Mouse (Mus musculus) right cerebral cortex, postnatal 25 days (tissue): Measurements from ENCODE around the gene Agap1.

Experiments used
- DNase-seq: peaks from one replicate; pipeline ENCODE4 v3.0.0; 2022

The Agap1 gene

DNA sequence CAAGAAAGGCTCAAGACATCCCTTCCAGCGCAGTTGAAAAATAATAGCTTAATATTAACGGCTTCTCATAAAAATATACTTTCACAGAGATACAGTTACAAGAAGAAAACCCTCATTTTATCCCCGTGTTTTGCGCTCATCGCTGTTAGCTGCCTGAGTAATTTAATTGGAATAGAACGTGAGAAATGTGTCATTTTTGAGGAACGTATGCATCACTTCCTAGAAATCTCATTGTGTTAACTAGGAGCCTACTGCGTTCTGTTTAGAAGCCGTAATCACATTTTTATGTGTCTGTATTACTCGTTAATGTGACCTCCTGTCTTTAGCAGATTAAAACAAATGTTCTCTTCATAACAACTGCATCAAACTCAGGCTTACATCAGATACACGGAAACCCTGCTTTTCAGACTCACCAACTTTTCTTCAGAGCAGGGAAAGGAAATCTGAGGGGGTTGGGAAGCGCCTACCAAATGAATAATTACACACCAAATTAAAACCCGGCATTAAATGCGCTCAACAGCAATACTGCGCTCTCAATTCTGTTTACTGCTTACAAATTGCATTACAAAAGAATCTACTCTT is 487.9 kb downstream of the Agap1 start:
- DNase-seq, result no peak

DNA sequence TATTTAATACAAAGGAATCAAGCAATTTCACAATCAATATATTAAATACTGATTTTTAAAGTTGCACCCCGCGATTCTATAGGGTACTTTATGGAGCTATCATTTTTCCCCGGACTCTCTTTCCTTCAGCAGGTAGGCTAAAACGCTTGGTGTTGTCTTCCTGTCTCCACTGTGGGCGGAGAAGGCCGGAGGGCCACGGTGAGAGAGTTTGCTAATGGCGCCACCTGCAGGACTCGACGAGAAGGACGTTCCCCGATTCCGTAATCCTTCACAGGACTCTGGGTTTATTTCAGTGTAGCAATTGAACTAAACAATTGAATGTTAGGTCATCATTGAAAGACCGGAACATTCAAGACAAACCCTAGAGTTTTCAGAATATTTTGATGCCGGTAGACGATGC is 488.6 kb downstream of the Agap1 start:
- DNase-seq, result no peak
